Mouse (Mus musculus): ENCODE results near the gene Trib2.

- TF ChIP-seq POLR2A (IDR thresholded peaks at IDR 0.05; ENCODE audit: extremely low read depth, insufficient read depth, low read length) (no peak), CTCF (IDR thresholded peaks at IDR 0.05; ENCODE audit: low read depth, low read length) (no peak)
Observed at GRCm38 (mm10) chr12:15830750-15831149, 14.0 kb upstream of the Trib2 start.

All from liver, adult 2 months (tissue).